Mouse (Mus musculus): ENCODE results near the gene Hnrnpll.
"Not testable (repeated sequence)": the region's sequence is repeated elsewhere in the genome, so short reads cannot be mapped to it uniquely, and the experiment has no call there.

GRCm38 (mm10) chr17:80003851-80004250, 58.3 kb downstream of the Hnrnpll start:
- TF ChIP-seq FLI1 (IDR thresholded peaks at IDR 0.05; ENCODE audit: low read length); GATA1 (IDR thresholded peaks at IDR 0.05; ENCODE audit: borderline replicate concordance, low read length): not testable (repeated sequence)

Measured in megakaryocyte, embryonic 14.5 days (primary cell).